Mouse (Mus musculus): ENCODE measurements around the gene Mettl6. TPM values are rescaled to one million over a fixed set of nuclear protein-coding genes. Genes with fewer than 3 reads are reported as not detected.
"Not testable (repeated sequence)": the region's sequence is repeated elsewhere in the genome, so short reads cannot be mapped to it uniquely, and the experiment has no call there.

Gene Mettl6
- polyA plus RNA-seq, 1 experiment = 15.1 TPM

DNA sequence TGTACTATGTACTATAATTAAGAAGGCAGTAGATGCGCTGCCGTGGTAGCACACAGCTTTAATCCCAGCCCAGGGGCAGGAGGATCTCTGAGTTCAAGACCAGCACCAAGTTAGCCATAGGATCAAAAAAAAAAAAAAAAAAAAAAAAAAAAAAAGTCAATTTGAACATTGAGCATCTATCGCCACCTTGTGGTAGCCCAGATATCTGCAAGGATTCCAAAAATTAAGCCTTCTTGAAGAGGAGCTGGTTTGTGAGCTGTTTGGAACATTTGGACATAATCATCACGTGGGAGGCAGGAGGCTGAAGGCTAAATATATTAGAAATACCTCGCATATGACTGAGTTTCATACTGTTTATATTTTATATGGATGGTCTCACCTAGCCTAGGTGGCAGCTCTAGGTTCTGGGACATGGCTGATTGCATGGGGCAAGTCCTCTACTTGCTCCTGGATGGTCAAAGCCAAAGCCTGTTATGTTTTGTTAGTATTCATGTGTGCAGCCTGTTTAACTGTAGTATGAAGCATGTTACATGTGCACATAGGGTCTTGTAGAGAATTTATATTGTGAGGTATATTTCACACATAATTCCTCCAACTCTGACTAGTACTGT is 22.3 kb downstream of the Mettl6 start:
- TF ChIP-seq POLR2A (IDR thresholded peaks at IDR 0.05; ENCODE audit: insufficient read length, low read depth) (no peak), POLR2AphosphoS2 (IDR thresholded peaks at IDR 0.05; ENCODE audit: insufficient read length, low read depth) (no peak), REST (IDR thresholded peaks at IDR 0.05; ENCODE audit: insufficient read depth, insufficient read length) (no peak), USF1 (IDR thresholded peaks at IDR 0.05; ENCODE audit: low read depth) (no peak), SRF (IDR thresholded peaks at IDR 0.05; ENCODE audit: control insufficient read depth, insufficient read length, low read depth) (no peak), E2F4 (IDR thresholded peaks at IDR 0.05; ENCODE audit: insufficient read depth) (no peak), MYOD1 (IDR thresholded peaks at IDR 0.05; ENCODE audit: control insufficient read depth in 1 of 3, insufficient read length in 2 of 3, low read depth in 2 of 3) (no peak), TCF3 (IDR thresholded peaks at IDR 0.05; ENCODE audit: insufficient read length, low read depth) (no peak), CEBPB (IDR thresholded peaks at IDR 0.05; ENCODE audit: insufficient read depth, poor library complexity, severe bottlenecking) (no peak), TCF12 (IDR thresholded peaks at IDR 0.05; ENCODE audit: insufficient read depth, poor library complexity, severe bottlenecking) (no peak), MYOG (IDR thresholded peaks at IDR 0.05; ENCODE audit: control insufficient read depth in 1 of 3, insufficient read depth in 1 of 3, insufficient read length in 2 of 3, low read depth in 2 of 3) (no peak), MAX (IDR thresholded peaks at IDR 0.05; ENCODE audit: low read depth) (no peak)
- Histone ChIP-seq H3ac (ENCODE audit: control insufficient read depth, insufficient read length) (no peak overlapping the region), H3K79me2 (ENCODE audit: control insufficient read depth, insufficient read depth) (no peaks in the 10 kb centered on the region), H3K27me3 (ENCODE audit: control insufficient read depth, insufficient read depth, insufficient read length) (no peaks in the 10 kb centered on the region), H3K36me3 (ENCODE audit: control insufficient read depth, insufficient read depth) (no peaks in the 10 kb centered on the region), H3K4me2 (ENCODE audit: low read depth) (no peak overlapping the region), H3K4me3 (no peak overlapping the region)

DNA sequence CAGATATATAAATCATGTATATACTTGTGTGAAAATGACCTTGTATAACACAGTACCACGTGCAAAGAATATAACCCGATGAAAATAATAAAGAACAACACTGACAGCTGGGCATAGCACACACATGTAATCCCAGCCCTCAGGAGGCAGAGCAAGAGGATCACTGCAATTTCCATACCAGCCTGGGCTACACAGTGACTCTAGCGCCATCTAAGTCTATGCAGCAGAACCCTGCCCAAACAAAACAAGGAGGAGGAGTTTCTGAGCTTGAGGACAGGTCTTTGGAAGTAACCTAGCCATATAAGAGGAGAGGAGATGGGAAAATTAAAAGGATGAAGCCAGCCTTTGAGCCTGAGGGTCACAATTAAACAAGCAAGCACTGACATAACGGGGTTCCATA is 25.1 kb downstream of the Mettl6 start:
- Histone ChIP-seq H3K27me3 (ENCODE audit: control insufficient read depth, insufficient read depth, insufficient read length) (no peaks in the 10 kb centered on the region), H3K79me2 (ENCODE audit: control insufficient read depth, insufficient read depth) (no peaks in the 10 kb centered on the region), H3K4me3 (no peak overlapping the region), H3ac (ENCODE audit: control insufficient read depth, insufficient read length) (no peak overlapping the region), H3K36me3 (ENCODE audit: control insufficient read depth, insufficient read depth) (no peaks in the 10 kb centered on the region), H3K4me2 (ENCODE audit: low read depth) (no peak overlapping the region)
- TF ChIP-seq E2F4 (IDR thresholded peaks at IDR 0.05; ENCODE audit: insufficient read depth) (no peak), POLR2AphosphoS2 (IDR thresholded peaks at IDR 0.05; ENCODE audit: insufficient read length, low read depth) (no peak), TCF3 (IDR thresholded peaks at IDR 0.05; ENCODE audit: insufficient read length, low read depth) (no peak), SRF (IDR thresholded peaks at IDR 0.05; ENCODE audit: control insufficient read depth, insufficient read length, low read depth) (no peak), TCF12 (IDR thresholded peaks at IDR 0.05; ENCODE audit: insufficient read depth, poor library complexity, severe bottlenecking) (no peak), MYOD1 (IDR thresholded peaks at IDR 0.05; ENCODE audit: control insufficient read depth in 1 of 3, insufficient read length in 2 of 3, low read depth in 2 of 3) (no peak), MYOG (IDR thresholded peaks at IDR 0.05; ENCODE audit: control insufficient read depth in 1 of 3, insufficient read depth in 1 of 3, insufficient read length in 2 of 3, low read depth in 2 of 3) (no peak), POLR2A (IDR thresholded peaks at IDR 0.05; ENCODE audit: insufficient read length, low read depth) (no peak), CEBPB (IDR thresholded peaks at IDR 0.05; ENCODE audit: insufficient read depth, poor library complexity, severe bottlenecking) (no peak), MAX (IDR thresholded peaks at IDR 0.05; ENCODE audit: low read depth) (no peak), REST (IDR thresholded peaks at IDR 0.05; ENCODE audit: insufficient read depth, insufficient read length) (no peak), USF1 (IDR thresholded peaks at IDR 0.05; ENCODE audit: low read depth) (no peak)

DNA sequence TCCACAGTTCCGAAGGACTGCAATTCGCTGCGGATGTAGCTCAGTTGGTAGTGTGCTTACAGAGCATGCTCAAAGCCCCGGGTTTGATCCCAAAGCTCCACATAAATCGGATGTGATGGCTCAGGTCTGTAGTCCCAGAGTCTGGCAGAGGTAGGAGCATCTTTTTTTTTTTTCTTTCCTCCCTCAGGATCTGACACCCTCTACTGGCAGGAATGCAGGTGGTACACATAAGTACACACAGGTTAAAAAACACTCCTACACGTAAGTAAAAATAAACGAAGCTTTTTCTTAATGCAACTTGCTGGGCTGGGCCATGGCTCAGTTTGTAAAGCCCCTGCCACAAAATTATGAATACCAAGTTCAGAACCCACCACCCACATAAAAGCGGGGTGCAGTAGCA is 30.7 kb downstream of the Mettl6 start:
- no peak overlapping the region for H3K4me2 ChIP-seq (ENCODE audit: low read depth)
- no peaks in the 10 kb centered on the region for H3K36me3 ChIP-seq (ENCODE audit: control insufficient read depth, insufficient read depth)
- no peak overlapping the region for H3ac ChIP-seq (ENCODE audit: control insufficient read depth, insufficient read length)
- H3K79me2 ChIP-seq (ENCODE audit: control insufficient read depth, insufficient read depth) = no peaks in the 10 kb centered on the region
- no peaks in the 10 kb centered on the region for H3K27me3 ChIP-seq (ENCODE audit: control insufficient read depth, insufficient read depth, insufficient read length)
- TF ChIP-seq USF1 (IDR thresholded peaks at IDR 0.05; ENCODE audit: low read depth) (no peak), SRF (IDR thresholded peaks at IDR 0.05; ENCODE audit: control insufficient read depth, insufficient read length, low read depth) (no peak), REST (IDR thresholded peaks at IDR 0.05; ENCODE audit: insufficient read depth, insufficient read length) (no peak), TCF3 (IDR thresholded peaks at IDR 0.05; ENCODE audit: insufficient read length, low read depth) (no peak), MYOD1 (IDR thresholded peaks at IDR 0.05; ENCODE audit: control insufficient read depth in 1 of 3, insufficient read length in 2 of 3, low read depth in 2 of 3) (no peak)
- no peak overlapping the region for H3K4me3 ChIP-seq

DNA sequence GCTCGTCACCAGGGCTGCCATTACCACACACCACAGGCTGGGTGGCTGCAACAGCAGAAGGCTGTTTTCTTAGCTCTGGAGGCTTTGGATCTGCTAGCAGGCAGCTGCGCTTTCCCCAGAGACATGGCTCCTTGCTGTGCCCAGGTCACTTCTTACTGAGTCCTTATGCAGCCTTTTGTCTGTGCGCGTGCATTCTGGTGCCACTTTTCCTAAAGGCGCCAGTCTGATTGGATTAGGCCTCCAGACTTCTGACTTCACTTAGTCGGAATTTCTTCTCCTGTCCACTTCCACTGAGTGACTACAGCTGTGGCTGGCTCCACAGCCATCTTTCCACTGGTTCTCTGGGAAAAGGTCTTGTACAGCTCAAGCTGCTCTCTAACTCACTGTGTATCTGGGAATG is 32.0 kb downstream of the Mettl6 start:
- Histone ChIP-seq H3ac (ENCODE audit: control insufficient read depth, insufficient read length) (no peak overlapping the region), H3K36me3 (ENCODE audit: control insufficient read depth, insufficient read depth) (no peaks in the 10 kb centered on the region), H3K27me3 (ENCODE audit: control insufficient read depth, insufficient read depth, insufficient read length) (no peaks in the 10 kb centered on the region), H3K4me3 (no peak overlapping the region), H3K79me2 (ENCODE audit: control insufficient read depth, insufficient read depth) (no peaks in the 10 kb centered on the region), H3K4me2 (ENCODE audit: low read depth) (no peak overlapping the region)
- no peak for TF ChIP-seq MYOG (IDR thresholded peaks at IDR 0.05; ENCODE audit: control insufficient read depth in 1 of 3, insufficient read depth in 1 of 3, insufficient read length in 2 of 3, low read depth in 2 of 3)
- TF ChIP-seq USF1 (IDR thresholded peaks at IDR 0.05; ENCODE audit: low read depth) = no peak
- TF ChIP-seq MAX (IDR thresholded peaks at IDR 0.05; ENCODE audit: low read depth) = no peak
- TF ChIP-seq POLR2AphosphoS2 (IDR thresholded peaks at IDR 0.05; ENCODE audit: insufficient read length, low read depth) = no peak
- no peak for TF ChIP-seq TCF12 (IDR thresholded peaks at IDR 0.05; ENCODE audit: insufficient read depth, poor library complexity, severe bottlenecking)
- no peak for TF ChIP-seq MYOD1 (IDR thresholded peaks at IDR 0.05; ENCODE audit: control insufficient read depth in 1 of 3, insufficient read length in 2 of 3, low read depth in 2 of 3)
- no peak for TF ChIP-seq REST (IDR thresholded peaks at IDR 0.05; ENCODE audit: insufficient read depth, insufficient read length)
- no peak for TF ChIP-seq SRF (IDR thresholded peaks at IDR 0.05; ENCODE audit: control insufficient read depth, insufficient read length, low read depth)
- no peak for TF ChIP-seq CEBPB (IDR thresholded peaks at IDR 0.05; ENCODE audit: insufficient read depth, poor library complexity, severe bottlenecking)
- TF ChIP-seq E2F4 (IDR thresholded peaks at IDR 0.05; ENCODE audit: insufficient read depth) = no peak
- TF ChIP-seq POLR2A (IDR thresholded peaks at IDR 0.05; ENCODE audit: insufficient read length, low read depth) = no peak
- TF ChIP-seq TCF3 (IDR thresholded peaks at IDR 0.05; ENCODE audit: insufficient read length, low read depth) = no peak

DNA sequence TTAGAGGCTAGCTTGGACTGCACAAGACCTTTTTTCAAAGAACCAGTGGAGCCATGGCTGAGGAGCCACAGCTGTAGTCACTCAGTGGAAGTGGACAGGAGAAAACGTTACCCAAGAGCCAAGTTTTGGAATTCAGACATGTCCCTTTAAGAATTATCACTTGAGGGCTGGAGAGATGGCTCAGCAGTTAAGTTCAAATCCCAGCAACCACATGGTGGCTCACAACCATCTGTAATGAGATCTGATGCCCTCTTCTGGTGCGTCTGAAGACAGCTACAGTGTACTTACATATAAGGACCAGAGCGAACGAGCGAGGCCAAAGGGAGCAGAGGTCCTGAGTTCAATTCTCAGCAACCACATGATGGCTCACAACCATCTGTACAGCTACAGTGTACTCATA is 32.6 kb downstream of the Mettl6 start:
- H3K4me3 ChIP-seq; H3K27me3 ChIP-seq (ENCODE audit: control insufficient read depth, insufficient read depth, insufficient read length); H3K36me3 ChIP-seq (ENCODE audit: control insufficient read depth, insufficient read depth); H3K79me2 ChIP-seq (ENCODE audit: control insufficient read depth, insufficient read depth); H3K4me2 ChIP-seq (ENCODE audit: low read depth); H3ac ChIP-seq (ENCODE audit: control insufficient read depth, insufficient read length): not testable (repeated sequence)

Data from myocyte (in vitro differentiated cells).